Mouse (Mus musculus): ENCODE data around the gene Plekhf1.

The Plekhf1 gene

GRCm38 (mm10) chr7:38218631-38219367 lies 9.0 kb downstream of the Plekhf1 start:
- in situ Hi-C loops (cut with MseI, MboI) = no loop called here

- in situ Hi-C loops (cut with MseI, MboI) = no loop called here
Observed at GRCm38 (mm10) chr7:38217417-38218171, 10.2 kb downstream of the Plekhf1 start.

GRCm38 (mm10) chr7:38215697-38216096 lies 12.1 kb downstream of the Plekhf1 start:
- in situ Hi-C loops (cut with MseI, MboI) = no loop called here

GRCm38 (mm10) chr7:38215281-38215680 lies 12.5 kb downstream of the Plekhf1 start:
- in situ Hi-C loops (cut with MseI, MboI) = no loop called here

GRCm38 (mm10) chr7:38214473-38215214 lies 13.2 kb downstream of the Plekhf1 start:
- in situ Hi-C loops (cut with MseI, MboI) = no loop called here

- in situ Hi-C loops (cut with MseI, MboI) = no loop called here
Observed at GRCm38 (mm10) chr7:38212651-38213062, 15.2 kb downstream of the Plekhf1 start.

- in situ Hi-C loops (cut with MseI, MboI) = no loop called here
Observed at GRCm38 (mm10) chr7:38209478-38210152, 18.2 kb downstream of the Plekhf1 start.

- in situ Hi-C loops (cut with MseI, MboI) = no loop called here
Observed at GRCm38 (mm10) chr7:38208969-38209368, 18.8 kb downstream of the Plekhf1 start.

GRCm38 (mm10) chr7:38206564-38206963 lies 21.3 kb downstream of the Plekhf1 start:
- in situ Hi-C loops (cut with MseI, MboI) = no loop called here

- in situ Hi-C loops (cut with MseI, MboI) = no loop called here
Observed at GRCm38 (mm10) chr7:38205801-38206200, 22.0 kb downstream of the Plekhf1 start.

- in situ Hi-C loops (cut with MseI, MboI) = no loop called here
Observed at GRCm38 (mm10) chr7:38204314-38204713, 23.5 kb downstream of the Plekhf1 start.

GRCm38 (mm10) chr7:38201290-38201658 lies 26.5 kb downstream of the Plekhf1 start:
- in situ Hi-C loops (cut with MseI, MboI) = no loop called here

- in situ Hi-C loops (cut with MseI, MboI) = no loop called here
Observed at GRCm38 (mm10) chr7:38200606-38201289, 27.1 kb downstream of the Plekhf1 start.

- in situ Hi-C loops (cut with MseI, MboI) = no loop called here
Observed at GRCm38 (mm10) chr7:38199907-38200605, 27.8 kb downstream of the Plekhf1 start.

- in situ Hi-C loops (cut with MseI, MboI) = no loop called here
Observed at GRCm38 (mm10) chr7:38191571-38191970, 36.2 kb downstream of the Plekhf1 start.

- in situ Hi-C loops (cut with MseI, MboI) = no loop called here
Observed at GRCm38 (mm10) chr7:38191146-38191545, 36.7 kb downstream of the Plekhf1 start.

GRCm38 (mm10) chr7:38190056-38190835 lies 37.6 kb downstream of the Plekhf1 start:
- in situ Hi-C loops (cut with MseI, MboI) = no loop called here

GRCm38 (mm10) chr7:38189136-38189982 lies 38.5 kb downstream of the Plekhf1 start:
- in situ Hi-C loops (cut with MseI, MboI) = no loop called here
